Mouse (Mus musculus): ENCODE measurements at regions not wholly inside any gene's neighbourhood (a gene's known extent, or its start where the extent isn't known, plus 50 kb on each side); places are given as distances from the start of the nearest gene placed in this dataset.

DNA sequence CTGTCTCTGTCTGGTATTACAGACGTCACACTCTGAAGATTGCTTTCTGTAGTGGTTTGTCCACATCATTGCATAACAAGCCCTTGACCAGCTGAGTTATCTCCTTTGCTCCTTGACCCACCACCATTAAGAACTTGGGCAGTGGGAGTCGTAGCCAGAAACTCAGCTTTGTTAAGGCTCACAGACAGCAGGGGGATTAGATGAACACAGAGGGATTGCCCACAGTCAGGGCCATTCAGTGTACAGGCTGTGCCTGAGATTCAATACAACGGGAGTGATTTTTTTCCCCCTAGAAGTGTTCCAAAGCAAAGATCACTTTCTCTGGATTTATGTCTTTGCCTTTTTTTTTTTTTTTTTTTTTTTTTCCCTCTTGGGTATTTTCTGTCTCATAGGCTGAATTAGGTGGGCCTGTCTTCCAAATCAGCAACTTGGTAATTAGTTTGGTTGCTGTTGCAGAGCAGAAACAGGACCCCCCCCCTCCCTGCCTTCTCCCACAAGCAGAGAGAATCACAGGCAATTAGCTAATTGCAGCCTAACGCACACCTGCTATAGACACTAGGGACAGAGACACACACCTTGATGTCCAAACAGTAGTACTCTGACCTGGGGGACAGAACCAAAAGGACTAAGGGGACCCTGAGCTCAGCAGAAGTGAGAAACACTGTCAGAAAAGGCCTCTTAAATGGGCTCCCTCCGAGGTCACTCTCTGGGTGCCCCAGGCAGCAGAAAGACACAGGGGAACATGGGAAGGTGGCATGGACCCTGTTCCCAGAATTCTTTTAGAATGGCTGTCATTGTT is 340.4 kb upstream of the Dynlrb2 start:
- no peak for DNase-seq (ENCODE audit: low spot score in 2 of 2)
- intact Hi-C loops (cut with DNase I), result no loop called here

DNA sequence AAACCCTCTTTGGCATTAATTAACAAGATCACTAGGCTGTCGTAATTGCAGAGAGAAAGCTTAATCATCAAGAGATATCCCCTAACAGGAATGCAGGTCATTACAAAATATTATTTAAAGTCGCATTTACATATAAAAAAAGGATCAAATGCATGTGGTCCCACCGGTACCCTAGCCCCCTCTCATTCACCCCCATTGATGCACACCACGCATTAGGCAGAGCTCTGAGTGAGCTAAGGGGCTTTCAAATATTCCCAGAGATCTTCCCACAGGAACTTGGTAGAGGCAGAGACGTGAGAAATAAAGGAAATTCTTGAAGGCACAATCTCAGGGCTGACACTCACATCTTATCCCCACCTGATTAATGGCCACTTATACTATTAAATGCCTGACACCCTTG is 343.8 kb upstream of the Dynlrb2 start:
- intact Hi-C loops (cut with DNase I), result no loop called here
- DNase-seq (ENCODE audit: low spot score in 2 of 2), result no peak

DNA sequence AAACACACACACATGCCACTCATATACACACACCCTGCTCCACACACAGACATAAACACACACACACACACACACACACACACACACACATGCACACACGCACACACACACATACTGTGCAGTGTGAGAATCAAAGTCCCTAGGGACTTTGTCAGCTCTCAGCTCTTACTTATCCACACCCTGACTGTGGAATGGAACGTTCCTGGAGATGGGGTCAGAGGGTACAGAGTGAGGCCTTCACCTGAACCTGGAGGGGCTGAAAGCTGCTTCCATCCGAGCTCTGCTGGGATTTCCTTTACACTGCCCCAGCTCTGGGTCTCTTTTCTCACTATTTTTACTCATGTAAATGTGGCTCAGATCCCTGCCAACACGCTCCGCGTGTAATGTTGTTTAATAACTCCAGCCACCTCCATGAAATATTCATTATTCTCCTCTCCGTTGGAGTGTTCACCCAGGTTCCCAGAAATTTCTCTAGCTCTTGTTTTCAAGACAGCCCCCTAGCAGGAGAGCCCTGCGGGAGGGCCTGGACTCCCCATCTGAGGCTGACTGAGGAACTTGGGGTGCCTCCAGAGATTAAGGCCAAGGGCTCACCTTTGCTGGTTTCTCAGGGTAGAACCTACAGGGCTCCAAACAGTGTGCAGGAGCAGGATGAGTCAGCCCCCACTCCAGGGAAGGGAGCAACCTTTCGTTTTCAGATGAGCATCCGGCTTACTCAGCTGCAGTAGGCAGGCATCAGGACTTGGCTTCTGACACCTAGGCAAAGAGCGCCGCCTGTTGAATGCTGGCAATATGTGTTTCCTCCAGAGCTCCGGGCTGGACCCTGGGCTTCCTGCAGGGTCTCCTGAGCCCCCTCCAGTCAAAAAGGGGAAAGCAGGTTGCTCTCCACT is 360.8 kb upstream of the Dynlrb2 start:
- DNase-seq (ENCODE audit: low spot score in 2 of 2), result peak; percentile 28 to 39
- intact Hi-C loops (cut with DNase I), result no loop called here

DNA sequence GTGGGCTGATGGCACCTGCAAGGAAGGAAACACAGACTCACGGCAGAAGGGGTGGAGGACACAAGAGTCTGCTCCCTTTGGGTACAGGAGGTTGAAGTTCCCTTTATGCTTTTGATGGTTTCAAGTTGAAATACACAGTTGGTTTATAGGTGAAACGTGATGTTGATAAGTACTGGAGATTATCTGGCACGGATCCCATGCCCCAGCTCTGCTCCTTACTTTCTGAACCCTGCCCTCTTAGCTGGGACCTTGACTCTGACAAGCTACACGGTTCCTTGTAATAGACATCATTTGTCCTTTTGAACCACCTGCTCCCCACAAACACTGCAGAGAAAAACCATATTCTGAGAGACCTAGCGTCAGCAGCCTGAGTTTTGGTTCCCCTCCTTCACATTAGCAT is 363.4 kb upstream of the Dynlrb2 start:
- intact Hi-C loops (cut with DNase I), result no loop called here

DNA sequence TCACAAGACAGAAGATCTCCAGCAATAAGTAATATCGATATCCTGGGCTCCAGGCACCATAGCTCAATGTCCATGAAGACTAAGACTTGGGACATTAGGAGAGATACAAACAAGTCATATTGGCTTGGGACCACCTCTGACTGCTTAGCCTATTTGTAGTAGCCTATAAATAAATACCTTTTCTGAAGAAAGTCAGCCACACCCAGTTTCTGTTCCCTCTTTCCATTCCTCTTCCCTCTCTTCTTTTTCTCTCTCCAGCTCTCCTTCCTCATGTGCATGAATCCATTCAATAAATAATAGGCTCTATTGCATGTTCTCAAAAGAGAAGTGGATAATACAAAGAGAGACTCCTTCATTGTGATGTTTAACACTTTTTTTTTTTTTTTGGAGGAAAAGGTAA is 364.8 kb upstream of the Dynlrb2 start:
- no peak for DNase-seq (ENCODE audit: low spot score in 2 of 2)
- intact Hi-C loops (cut with DNase I), result no loop called here

More for the DNA sequence above, 363.4 kb upstream of the Dynlrb2 start:
- DNase-seq (ENCODE audit: low spot score in 2 of 2), result no peak

DNA sequence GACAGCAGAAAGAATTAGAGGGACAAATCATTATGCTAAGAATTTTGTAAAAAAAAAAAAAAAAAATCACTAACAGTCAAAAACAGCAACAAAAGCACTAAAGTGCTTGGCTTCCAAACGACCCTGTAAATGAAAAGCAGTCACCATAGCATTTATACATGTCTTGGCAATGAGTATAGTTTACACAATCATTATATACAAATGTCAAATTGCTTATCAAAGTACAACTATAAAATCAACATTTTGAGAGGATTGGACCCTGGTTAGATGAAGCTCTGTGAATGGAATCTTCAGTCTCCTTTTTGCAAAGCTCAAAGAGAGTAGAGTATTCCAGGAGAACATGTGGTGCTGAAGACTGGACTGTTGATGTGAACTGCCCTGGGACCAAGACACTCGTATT is 367.0 kb upstream of the Dynlrb2 start:
- no peak for DNase-seq (ENCODE audit: low spot score in 2 of 2)
- intact Hi-C loops (cut with DNase I), result no loop called here

DNA sequence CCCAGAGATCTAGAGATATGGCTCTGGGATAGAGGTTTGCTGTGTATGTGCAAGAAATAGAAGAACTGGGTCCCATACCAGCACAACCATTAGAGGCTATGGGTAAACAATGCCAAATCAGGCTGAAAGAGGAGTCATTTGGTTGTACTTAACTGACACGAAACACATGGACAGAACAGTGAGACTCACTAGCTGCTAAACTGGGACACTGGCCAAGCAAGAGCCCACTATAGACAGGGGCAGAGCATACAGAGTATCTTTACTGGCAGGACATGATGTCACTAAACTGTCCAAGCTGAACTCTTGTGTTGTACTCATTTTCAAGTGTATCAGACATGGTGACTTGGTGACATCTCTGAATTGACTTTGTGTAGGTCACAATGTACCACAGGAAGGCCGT is 371.3 kb upstream of the Dynlrb2 start:
- no peak for DNase-seq (ENCODE audit: low spot score in 2 of 2)
- intact Hi-C loops (cut with DNase I), result no loop called here

DNA sequence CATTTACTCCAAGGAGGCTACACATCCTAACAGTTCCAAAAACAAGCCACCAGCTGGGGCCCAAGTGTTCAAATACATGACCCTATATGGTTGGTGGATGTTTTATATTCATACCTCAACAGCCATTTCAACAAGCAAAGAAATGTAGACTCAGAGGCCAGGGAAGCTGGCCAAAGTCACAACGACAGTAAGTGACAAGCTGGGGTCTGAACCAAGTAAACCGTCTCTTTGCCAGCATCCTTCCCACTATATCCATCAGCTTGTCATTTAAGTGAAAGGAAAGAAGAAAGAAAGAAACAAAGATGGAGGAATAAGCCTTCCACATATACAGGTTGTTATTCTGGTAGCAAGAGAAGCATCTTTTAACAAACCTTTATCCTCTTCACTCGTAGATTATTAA is 371.7 kb upstream of the Dynlrb2 start:
- intact Hi-C loops (cut with DNase I), result no loop called here
- DNase-seq (ENCODE audit: low spot score in 2 of 2), result no peak

DNA sequence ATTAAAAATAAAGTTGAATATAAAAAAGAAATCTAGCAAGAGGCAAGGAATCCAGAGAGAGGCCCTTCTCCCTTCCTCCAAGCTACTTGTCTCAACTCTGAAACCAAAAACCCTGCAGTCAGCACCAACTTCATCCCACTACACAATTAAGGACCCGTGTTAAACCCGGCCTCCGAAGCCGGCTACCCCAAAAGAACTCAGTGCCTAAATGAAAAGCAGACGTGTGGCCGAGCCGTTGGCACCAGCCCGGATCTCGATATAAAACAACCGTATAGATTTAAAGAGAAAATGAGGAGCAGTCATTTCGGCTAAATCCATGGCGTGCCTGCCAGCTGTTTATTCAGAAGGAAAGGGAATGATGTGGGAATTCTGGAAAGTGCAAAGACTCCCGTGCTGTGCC is 384.7 kb upstream of the Dynlrb2 start:
- DNase-seq (ENCODE audit: low spot score in 2 of 2), result no peak
- intact Hi-C loops (cut with DNase I), result no loop called here

DNA sequence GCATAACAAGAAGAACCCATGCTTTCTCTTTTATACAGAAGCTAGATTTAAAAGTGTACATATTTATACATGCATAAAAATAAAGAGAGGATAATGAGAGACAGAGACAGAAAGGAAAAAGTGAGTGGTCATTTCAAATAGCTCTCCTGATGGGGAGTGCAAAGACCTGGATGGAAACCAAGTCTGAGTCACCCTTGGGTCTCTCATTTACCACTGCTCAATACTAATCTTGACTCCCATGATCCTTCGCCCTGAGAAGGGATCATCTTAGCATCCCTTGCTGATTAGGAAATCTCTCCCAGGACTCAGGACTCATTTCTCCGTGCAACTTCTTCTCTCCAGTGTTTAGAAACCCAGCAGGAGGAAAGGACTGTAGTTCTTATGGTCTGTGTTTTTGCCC is 386.9 kb upstream of the Dynlrb2 start:
- no peak for DNase-seq (ENCODE audit: low spot score in 2 of 2)
- intact Hi-C loops (cut with DNase I), result no loop called here

DNA sequence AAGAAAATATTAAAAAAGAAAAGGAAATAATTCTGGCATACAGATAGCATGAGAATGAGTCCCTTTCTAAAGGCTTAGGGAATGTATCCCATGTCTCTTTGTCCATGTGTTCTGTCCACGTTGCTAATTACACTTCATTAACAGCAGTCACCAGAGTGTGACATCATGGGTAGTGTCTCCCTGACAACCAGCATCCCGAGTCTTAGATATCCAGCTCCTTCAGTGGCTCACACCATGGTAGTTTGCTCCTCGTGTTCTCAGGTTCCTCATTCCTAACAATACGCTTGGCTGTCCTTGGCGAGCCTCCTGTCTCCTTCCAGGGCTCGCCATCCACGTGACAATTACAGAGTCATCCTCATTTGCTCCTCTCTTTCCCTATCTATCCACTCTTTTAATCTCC is 388.1 kb upstream of the Dynlrb2 start:
- intact Hi-C loops (cut with DNase I), result no loop called here
- DNase-seq (ENCODE audit: low spot score in 2 of 2), result no peak

DNA sequence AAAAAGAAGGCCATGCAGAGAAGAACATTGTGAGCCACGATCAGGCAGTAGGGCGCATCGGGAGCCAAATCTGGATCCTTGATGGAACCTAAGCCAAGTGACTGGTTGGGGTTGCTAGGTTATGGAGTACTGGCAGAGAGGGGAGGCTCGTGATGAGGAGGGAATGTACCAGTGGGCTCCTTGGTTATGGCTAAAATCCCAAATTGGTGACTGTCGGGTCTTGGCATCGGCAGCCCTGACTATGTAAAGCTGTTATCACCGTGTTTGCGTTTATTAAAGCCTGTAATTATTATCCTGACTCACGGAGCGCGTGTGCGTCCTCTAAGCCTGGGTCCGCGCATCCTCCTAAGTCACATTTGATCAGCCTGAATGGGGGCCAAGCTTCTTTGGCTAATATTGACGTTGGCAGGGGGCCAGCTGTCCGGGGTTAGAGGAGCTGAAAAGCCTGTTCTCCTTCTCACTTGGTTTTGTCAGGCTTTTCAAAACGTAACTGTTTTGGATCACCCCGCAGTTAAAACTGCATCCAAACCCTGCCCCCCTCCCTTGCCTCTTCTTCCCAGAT is 388.9 kb upstream of the Dynlrb2 start:
- intact Hi-C loops (cut with DNase I), result no loop called here
- DNase-seq (ENCODE audit: low spot score in 2 of 2), result peak; percentile 26 to 31

DNA sequence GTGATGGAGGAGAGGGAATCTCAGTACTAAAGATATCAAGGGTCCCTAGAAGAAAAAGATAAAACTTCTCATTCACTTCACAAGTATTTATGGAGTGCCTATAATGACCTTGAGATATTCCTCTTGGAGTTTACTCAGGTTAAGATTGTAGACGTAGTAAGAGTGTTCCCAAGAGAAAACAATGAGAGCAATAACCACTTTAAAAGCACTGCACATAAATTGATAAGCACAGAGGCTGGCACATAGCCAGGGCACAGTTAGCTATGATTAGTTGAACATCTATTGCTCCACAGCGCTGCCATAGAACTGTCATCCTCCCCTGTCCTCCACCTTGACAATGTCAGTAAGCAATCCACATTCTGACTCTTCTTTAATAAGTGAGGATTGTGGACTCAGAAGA is 389.8 kb upstream of the Dynlrb2 start:
- DNase-seq (ENCODE audit: low spot score in 2 of 2), result no peak
- intact Hi-C loops (cut with DNase I), result no loop called here

DNA sequence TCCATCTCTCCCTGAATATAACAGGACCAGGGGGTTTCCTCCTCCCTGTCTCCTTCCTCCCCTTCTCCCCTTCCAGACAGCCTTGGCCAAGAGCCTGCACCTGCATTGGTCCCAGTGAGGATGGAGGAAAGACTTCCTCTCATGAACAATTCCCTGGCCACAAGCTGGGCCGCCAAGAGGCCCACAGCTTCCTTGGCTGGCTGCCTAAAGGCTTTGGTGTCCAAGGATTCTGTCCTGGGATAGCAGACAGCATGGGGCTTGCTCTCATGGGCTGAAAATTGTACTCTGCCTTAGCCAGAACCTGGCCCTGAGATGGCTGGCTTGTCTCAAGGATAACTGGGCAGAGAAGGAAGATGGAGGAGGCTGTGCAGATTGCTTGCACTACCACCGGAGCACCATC is 390.3 kb upstream of the Dynlrb2 start:
- no peak for DNase-seq (ENCODE audit: low spot score in 2 of 2)
- intact Hi-C loops (cut with DNase I), result no loop called here

DNA sequence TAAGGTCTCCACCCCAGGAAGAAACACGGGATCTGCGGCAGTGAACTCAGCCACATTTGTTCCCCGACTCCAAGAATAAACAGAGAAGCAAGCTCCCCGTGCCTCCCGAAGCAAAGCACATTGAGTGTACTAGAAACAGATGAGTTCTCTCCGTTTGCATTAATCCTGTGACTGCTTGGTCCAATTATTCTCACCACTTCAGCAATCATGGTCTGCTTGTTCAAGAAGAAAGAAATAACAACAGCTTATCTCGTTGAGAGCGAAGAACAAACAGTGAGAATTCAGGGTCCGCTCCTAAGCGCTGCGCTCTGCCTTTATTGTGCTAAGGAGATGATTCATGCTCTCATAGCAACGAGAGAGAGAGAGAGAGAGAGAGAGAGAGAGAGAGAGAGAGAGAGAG is 393.6 kb upstream of the Dynlrb2 start:
- peak; percentile 14 to 32 for DNase-seq (ENCODE audit: low spot score in 2 of 2)
- intact Hi-C loops (cut with DNase I), result no loop called here

DNA sequence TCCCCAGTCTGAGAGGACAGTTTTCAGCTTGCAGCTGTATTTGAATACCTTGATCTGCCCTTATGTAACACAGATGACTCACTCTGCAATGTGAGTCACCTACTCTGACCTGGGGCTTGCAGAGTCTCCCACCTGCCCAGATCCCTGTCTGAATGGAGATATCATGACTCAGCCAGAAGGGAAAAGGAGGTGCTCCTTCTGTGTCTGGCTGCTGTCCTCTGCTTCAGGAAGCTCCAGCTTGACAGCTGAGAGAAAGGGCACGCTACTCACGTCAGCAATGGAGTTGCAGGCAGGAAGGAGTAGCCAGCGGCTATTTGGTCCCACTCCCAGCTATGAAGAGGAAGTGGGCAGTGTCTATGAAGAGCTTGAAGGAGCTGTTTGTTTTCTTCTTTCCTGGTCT is 389.1 kb upstream of the Maf start:
- DNase-seq (ENCODE audit: low spot score in 2 of 2), result no peak

DNA sequence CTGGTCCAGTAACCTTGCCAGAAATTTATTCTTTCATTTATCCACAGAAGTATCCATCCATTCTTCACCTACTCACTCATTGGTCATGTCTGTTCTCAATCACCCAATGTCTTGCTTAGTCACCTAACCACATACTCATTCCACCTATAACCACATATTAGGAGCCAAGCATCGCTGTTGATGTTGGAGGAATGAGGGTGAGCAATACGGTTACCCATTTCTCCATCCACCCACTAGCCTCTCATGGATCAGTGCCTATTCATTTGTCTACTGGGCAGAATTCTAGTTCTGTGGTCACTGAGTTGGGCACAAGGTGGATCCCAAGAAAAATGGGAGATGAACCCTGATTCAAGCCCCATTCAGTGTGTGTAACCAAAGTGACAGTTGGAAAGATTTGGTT is 375.6 kb upstream of the Maf start:
- DNase-seq (ENCODE audit: low spot score in 2 of 2), result no peak
- intact Hi-C loops (cut with DNase I), result no loop called here

More for the DNA sequence above, 389.1 kb upstream of the Maf start:
- intact Hi-C loops (cut with DNase I), result no loop called here

DNA sequence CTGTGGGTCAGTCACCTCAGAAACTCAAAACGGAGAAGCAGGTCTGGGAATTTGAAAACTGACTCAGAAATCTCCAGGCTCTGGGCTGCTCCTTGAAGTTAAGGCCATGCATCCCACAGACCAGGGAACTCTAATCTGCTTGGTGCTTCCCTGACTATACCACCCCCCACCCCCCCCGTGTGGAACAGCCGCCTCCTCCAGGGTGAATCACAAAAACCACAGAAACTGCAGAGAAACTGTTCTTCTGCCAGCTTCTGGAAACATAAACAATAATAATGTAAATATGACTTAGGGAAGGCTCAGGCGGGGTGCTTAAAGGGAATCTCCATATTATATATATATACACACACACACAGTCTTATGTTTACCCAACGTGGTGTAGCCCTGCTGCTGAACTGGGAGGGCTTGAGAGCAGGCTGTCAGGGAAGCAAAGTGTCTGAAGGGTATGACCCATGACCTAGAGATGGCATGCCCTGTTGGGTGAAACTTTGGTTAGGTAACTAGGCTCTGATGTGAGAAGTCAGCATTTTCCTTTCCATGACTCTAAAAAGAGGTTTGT is 371.3 kb upstream of the Maf start:
- no peak for DNase-seq (ENCODE audit: low spot score in 2 of 2)
- intact Hi-C loops (cut with DNase I), result no loop called here

DNA sequence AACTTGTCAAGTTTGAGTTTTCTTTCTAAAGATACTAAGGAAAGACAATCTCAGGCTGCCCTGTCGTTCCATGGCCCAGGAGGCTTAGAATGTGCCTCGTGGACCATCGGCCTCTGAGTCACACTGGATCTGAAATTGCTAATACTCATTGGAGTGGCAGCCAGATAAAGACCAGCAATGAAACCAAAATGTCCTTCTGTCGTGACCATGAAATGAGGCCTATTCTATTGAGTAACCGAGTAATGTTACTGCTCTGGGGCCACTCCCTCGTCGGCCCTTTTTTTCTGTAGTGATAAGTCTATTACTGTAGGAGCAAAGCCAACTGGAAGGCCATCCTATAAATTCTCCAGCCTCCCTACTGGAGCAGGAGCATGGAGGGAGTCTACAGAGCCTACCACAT is 363.9 kb upstream of the Maf start:
- DNase-seq (ENCODE audit: low spot score in 2 of 2), result no peak
- intact Hi-C loops (cut with DNase I), result no loop called here

DNA sequence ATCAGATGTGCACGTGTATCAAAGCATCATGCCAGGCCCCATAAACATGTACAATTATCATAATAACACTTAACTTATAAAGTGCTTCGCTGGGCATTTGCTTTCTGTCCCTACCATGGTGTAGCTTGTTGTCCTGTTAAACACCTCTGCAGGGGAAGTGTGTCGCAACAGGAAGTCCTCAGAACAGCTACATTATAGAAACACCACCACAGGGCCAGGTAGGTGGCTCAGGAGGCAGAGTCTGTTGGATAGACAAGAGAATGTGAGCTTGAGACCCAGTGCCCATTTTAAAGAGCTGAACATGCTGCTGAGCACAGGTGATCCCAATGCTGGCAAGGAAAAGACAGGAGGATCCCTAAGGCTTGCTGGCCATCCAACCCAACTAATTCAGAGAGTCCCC is 361.9 kb upstream of the Maf start:
- intact Hi-C loops (cut with DNase I), result no loop called here
- DNase-seq (ENCODE audit: low spot score in 2 of 2), result no peak

DNA sequence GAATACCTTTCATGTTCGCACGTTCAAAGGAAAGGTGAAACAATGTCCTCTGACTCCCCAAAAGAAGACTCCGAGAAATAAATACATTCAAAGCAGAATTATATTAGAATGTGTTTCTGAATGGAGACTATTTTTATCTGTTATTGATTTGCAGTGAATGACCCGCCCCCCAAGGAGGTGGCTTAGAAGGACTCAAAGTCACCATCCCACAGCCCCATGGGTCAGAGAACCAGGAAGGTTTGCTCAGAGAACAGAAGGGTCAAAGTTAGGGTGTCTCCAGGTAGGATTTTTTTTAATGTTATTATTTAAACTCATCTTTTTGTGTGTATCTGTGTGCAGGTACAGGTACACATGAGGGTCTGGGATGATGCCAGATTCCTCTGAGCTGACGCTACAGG is 360.4 kb upstream of the Maf start:
- no peak for DNase-seq (ENCODE audit: low spot score in 2 of 2)
- intact Hi-C loops (cut with DNase I), result no loop called here

Data from left cerebral cortex, postnatal 36 days (tissue).